Mouse (Mus musculus) liver, embryonic 14.5 days (tissue): Measurements from ENCODE around the gene Gpr182.

Source experiments
- CTCF ChIP-seq: IDR thresholded peaks from 2 replicates; pipeline ENCODE4 v1.5.1; 2016; ENCODE audit warnings: antibody characterized with exemption, low read depth, control low read depth
- EP300 ChIP-seq: IDR thresholded peaks from 2 replicates; pipeline ENCODE4 v1.6.1; 2016; ENCODE audit warnings: antibody characterized with exemption, low read depth

- TF ChIP-seq CTCF (no peak), EP300 (no peak)
Measured at GRCm38 (mm10) chr10:127721671-127722418, 29.7 kb downstream of the Gpr182 start.
